Mouse (Mus musculus) urinary bladder, postnatal 10 days (tissue): ENCODE results near the gene Vmn1r171.
"Not testable (repeated sequence)": the region's sequence is repeated elsewhere in the genome, so short reads cannot be mapped to it uniquely, and the experiment has no call there.

Source experiments
- DNase-seq: peaks from one replicate; pipeline ENCODE4 v3.0.0; 2022; ENCODE audit warnings: low spot score

Vmn1r171 gene

GRCm38 (mm10) chr7:23630422-23630821 lies at the start of gene Vmn1r171:
Gene Vmn1r171, plus strand, starts transcription at chr7:23630722.
- no peak for DNase-seq

- not testable (repeated sequence) for DNase-seq
Observed at GRCm38 (mm10) chr7:23605875-23606274, 24.6 kb upstream of the Vmn1r171 start, which contains the start of gene Vmn1r170. Gene Vmn1r170, plus strand, starts transcription at chr7:23606175.

- no peak for DNase-seq
Observed at GRCm38 (mm10) chr7:23658016-23658415, 27.5 kb downstream of the Vmn1r171 start, which contains the start of gene Vmn1r172. Gene Vmn1r172, plus strand, starts transcription at chr7:23658316.
